Mouse (Mus musculus): ENCODE results near the gene Bag5.

- TF ChIP-seq CTCF (IDR thresholded peaks at IDR 0.05; ENCODE audit: borderline replicate concordance, extremely low read depth, insufficient read depth, insufficient read length) (peak; percentile 95), POLR2A (IDR thresholded peaks at IDR 0.05; ENCODE audit: borderline replicate concordance, extremely low read depth, insufficient read depth, insufficient read length, poor library complexity, severe bottlenecking) (no peak)
Observed at GRCm38 (mm10) chr12:111731822-111732807, 19.1 kb upstream of the Bag5 start.
